Mouse (Mus musculus) MEL (cell line): Measurements from ENCODE around the gene Dnah5.

ENCODE experiments used
- CTCF ChIP-seq, 3 experiments: IDR thresholded peaks in 2 of 3; conservative IDR thresholded peaks in 1 of 3; 2 replicates each; pipeline ENCODE4 v1.5.1; 2011 to 2012; ENCODE audit warnings: low read length in 3 of 3, low read depth in 2 of 3, mild to moderate bottlenecking in 2 of 3, improper control_type of control experiment in 1 of 3, inconsistent platforms in 1 of 3, mixed read lengths in 1 of 3, moderate library complexity in 1 of 3; ENCODE audit not compliant: control insufficient read depth in 1 of 3, insufficient read depth in 1 of 3, poor library complexity in 1 of 3, severe bottlenecking in 1 of 3
- E2F4 ChIP-seq: IDR thresholded peaks from 2 replicates; pipeline ENCODE4 v1.6.1; 2011; ENCODE audit warnings: low read depth, low read length, improper control_type of control experiment, borderline replicate concordance
- GATA1 ChIP-seq: IDR thresholded peaks from 2 replicates; pipeline ENCODE4 v1.6.1; 2011; ENCODE audit warnings: low read depth, low read length, improper control_type of control experiment

DNA sequence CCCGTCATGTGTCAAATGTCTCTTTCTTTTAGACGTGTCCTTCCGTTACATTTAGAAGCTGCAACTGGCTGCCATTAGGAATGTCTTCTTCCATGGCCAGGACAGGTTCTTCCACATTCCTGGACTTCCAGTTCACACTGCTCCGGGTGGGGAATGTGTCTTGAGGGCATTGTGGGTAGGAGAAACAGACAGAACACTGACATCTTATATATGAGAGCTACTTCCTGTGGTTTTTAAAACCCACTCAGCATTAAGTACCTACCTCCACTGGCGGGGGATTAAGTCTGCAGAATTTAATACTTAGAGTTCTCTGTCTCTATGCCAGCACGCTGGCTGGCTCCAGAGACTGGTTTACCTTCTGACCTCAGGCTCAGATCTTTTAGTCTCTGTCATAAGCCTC is 24.0 kb upstream of the Dnah5 start:
- TF ChIP-seq E2F4 (no peak), CTCF (IDR thresholded peaks at IDR 0.05 in 2 of 3, conservative IDR thresholded peaks at IDR 0.05 in 1 of 3; ENCODE audit: control insufficient read depth in 1 of 3, insufficient read depth in 1 of 3, low read depth in 2 of 3, low read length in 3 of 3, poor library complexity in 1 of 3, severe bottlenecking in 1 of 3) (no peak), GATA1 (no peak)
